Mouse (Mus musculus): ENCODE data around the gene Gm49320. TPM values are rescaled to one million over a fixed set of nuclear protein-coding genes. Genes with fewer than 3 reads are reported as not detected.

Gm49320 gene
- total and polyA plus RNA-seq, 3 experiments, result 2.0 TPM; not detected in 2

- H3K4me1 ChIP-seq (ENCODE audit: control insufficient read depth in 1 of 2, insufficient read depth in 2 of 2, low read length in 2 of 2), result no peaks in the 10 kb centered on the region
- no peak for DNase-seq (ENCODE audit: low read depth, low spot score)
- no peaks in the 10 kb centered on the region for H3K36me3 ChIP-seq (ENCODE audit: control insufficient read depth in 1 of 2, insufficient read depth in 2 of 2, low read length in 2 of 2)
- H3K4me3 ChIP-seq (ENCODE audit: control insufficient read depth in 1 of 2, insufficient read depth in 1 of 2, low read depth in 2 of 2, low read length in 2 of 2), result no peak overlapping the region
- H3K27me3 ChIP-seq (ENCODE audit: control insufficient read depth in 1 of 2, insufficient read depth in 2 of 2, low read length in 2 of 2), result no peaks in the 10 kb centered on the region
- H3K9me3 ChIP-seq (replicated peaks; ENCODE audit: insufficient read depth, low read length), result no peaks in the 10 kb centered on the region
- no peak for TF ChIP-seq RCOR1 (IDR thresholded peaks at IDR 0.05; ENCODE audit: low read depth, low read length)
- no peak for TF ChIP-seq MAX (IDR thresholded peaks at IDR 0.05; ENCODE audit: low read length)
- no peak for TF ChIP-seq MAZ (IDR thresholded peaks at IDR 0.05; ENCODE audit: low read depth, low read length)
- no peak for TF ChIP-seq ZC3H11A (IDR thresholded peaks at IDR 0.05; ENCODE audit: low read depth, low read length)
- no peaks in the 10 kb centered on the region for H3K79me2 ChIP-seq (ENCODE audit: control insufficient read depth, insufficient read depth, low read length, poor library complexity)
- H3K9ac ChIP-seq (ENCODE audit: control insufficient read depth, low read depth, low read length, poor library complexity, severe bottlenecking), result no peak overlapping the region
- H3K27ac ChIP-seq (ENCODE audit: control insufficient read depth, low read depth, low read length), result no peak overlapping the region
Measured at GRCm38 (mm10) chr8:4207016-4207350, 31.7 kb upstream of the Gm49320 start.

- Histone ChIP-seq H3K27me3 (ENCODE audit: control insufficient read depth in 1 of 2, insufficient read depth in 2 of 2, low read length in 2 of 2) (no peaks in the 10 kb centered on the region), H3K9me3 (replicated peaks; ENCODE audit: insufficient read depth, low read length) (no peaks in the 10 kb centered on the region), H3K4me3 (ENCODE audit: control insufficient read depth in 1 of 2, insufficient read depth in 1 of 2, low read depth in 2 of 2, low read length in 2 of 2) (no peak overlapping the region), H3K27ac (ENCODE audit: control insufficient read depth, low read depth, low read length) (no peak overlapping the region), H3K4me1 (ENCODE audit: control insufficient read depth in 1 of 2, insufficient read depth in 2 of 2, low read length in 2 of 2) (peaks cover 2 to 15% of the 10 kb centered on the region in 2 experiments; a peak in 3 of 4 replicates), H3K9ac (ENCODE audit: control insufficient read depth, low read depth, low read length, poor library complexity, severe bottlenecking) (no peak overlapping the region), H3K79me2 (ENCODE audit: control insufficient read depth, insufficient read depth, low read length, poor library complexity) (no peaks in the 10 kb centered on the region), H3K36me3 (ENCODE audit: control insufficient read depth in 1 of 2, insufficient read depth in 2 of 2, low read length in 2 of 2) (no peaks in the 10 kb centered on the region; a peak in 1 of 4 replicates)
- peak; percentile 41 for DNase-seq (ENCODE audit: low read depth, low spot score)
- TF ChIP-seq GABPA (IDR thresholded peaks at IDR 0.05; ENCODE audit: low read depth, low read length) (no peak), CTCF (IDR thresholded peaks at IDR 0.05 in 2 of 3, conservative IDR thresholded peaks at IDR 0.05 in 1 of 3; ENCODE audit: control insufficient read depth in 1 of 3, insufficient read depth in 1 of 3, low read depth in 2 of 3, low read length in 3 of 3, poor library complexity in 1 of 3, severe bottlenecking in 1 of 3) (peak in 2 of 3 experiments; percentile 7 to 30; a peak in 2 of 6 replicates), E2F4 (IDR thresholded peaks at IDR 0.05; ENCODE audit: borderline replicate concordance, low read depth, low read length) (no peak), MEF2A (IDR thresholded peaks at IDR 0.05; ENCODE audit: extremely low read depth, insufficient replicate concordance, low read depth, low read length, poor library complexity, severe bottlenecking) (no peak), RAD21 (IDR thresholded peaks at IDR 0.05; ENCODE audit: low read depth, low read length) (peak; percentile 3; the same call in 1 of the 2 replicates), TBP (IDR thresholded peaks at IDR 0.05; ENCODE audit: low read depth, low read length) (no peak), CHD1 (IDR thresholded peaks at IDR 0.05; ENCODE audit: low read depth, low read length) (no peak), SMC3 (IDR thresholded peaks at IDR 0.05; ENCODE audit: low read depth, low read length) (peak; percentile 35)
Measured at GRCm38 (mm10) chr8:4211097-4211496, 27.6 kb upstream of the Gm49320 start.

GRCm38 (mm10) chr8:4212809-4213209 lies 25.9 kb upstream of the Gm49320 start:
- H3K79me2 ChIP-seq (ENCODE audit: control insufficient read depth, insufficient read depth, low read length, poor library complexity), result no peaks in the 10 kb centered on the region
- DNase-seq (ENCODE audit: low read depth, low spot score), result peak; percentile 46
- TF ChIP-seq SIN3A (IDR thresholded peaks at IDR 0.05; ENCODE audit: low read length) (no peak), ELF1 (IDR thresholded peaks at IDR 0.05; ENCODE audit: low read depth, low read length) (no peak), NELFE (IDR thresholded peaks at IDR 0.05; ENCODE audit: low read depth, low read length) (no peak), MAZ (IDR thresholded peaks at IDR 0.05; ENCODE audit: low read depth, low read length) (no peak), ETS1 (IDR thresholded peaks at IDR 0.05; ENCODE audit: low read depth, low read length) (no peak), ZMIZ1 (IDR thresholded peaks at IDR 0.05; ENCODE audit: low read depth, low read length) (no peak), UBTF (IDR thresholded peaks at IDR 0.05; ENCODE audit: borderline replicate concordance, insufficient read depth, low read depth, low read length) (no peak), E2F4 (IDR thresholded peaks at IDR 0.05; ENCODE audit: borderline replicate concordance, low read depth, low read length) (no peak), CTCF (IDR thresholded peaks at IDR 0.05 in 2 of 3, conservative IDR thresholded peaks at IDR 0.05 in 1 of 3; ENCODE audit: control insufficient read depth in 1 of 3, insufficient read depth in 1 of 3, low read depth in 2 of 3, low read length in 3 of 3, poor library complexity in 1 of 3, severe bottlenecking in 1 of 3) (no peak), BHLHE40 (IDR thresholded peaks at IDR 0.05; ENCODE audit: borderline replicate concordance, low read depth, low read length) (no peak), MXI1 (IDR thresholded peaks at IDR 0.05; ENCODE audit: low read depth, low read length) (no peak), GATA1 (IDR thresholded peaks at IDR 0.05; ENCODE audit: low read depth, low read length) (no peak)
- no peak overlapping the region for H3K27ac ChIP-seq (ENCODE audit: control insufficient read depth, low read depth, low read length)
- H3K27me3 ChIP-seq (ENCODE audit: control insufficient read depth in 1 of 2, insufficient read depth in 2 of 2, low read length in 2 of 2), result no peaks in the 10 kb centered on the region
- no peaks in the 10 kb centered on the region for H3K9me3 ChIP-seq (replicated peaks; ENCODE audit: insufficient read depth, low read length)
- no peaks in the 10 kb centered on the region; a peak in 1 of 4 replicates for H3K36me3 ChIP-seq (ENCODE audit: control insufficient read depth in 1 of 2, insufficient read depth in 2 of 2, low read length in 2 of 2)
- peak overlapping the region; percentile 45 for H3K9ac ChIP-seq (ENCODE audit: control insufficient read depth, low read depth, low read length, poor library complexity, severe bottlenecking)
- peak overlapping the region; percentile 60 to 88 for H3K4me3 ChIP-seq (ENCODE audit: control insufficient read depth in 1 of 2, insufficient read depth in 1 of 2, low read depth in 2 of 2, low read length in 2 of 2)
- H3K4me1 ChIP-seq (ENCODE audit: control insufficient read depth in 1 of 2, insufficient read depth in 2 of 2, low read length in 2 of 2), result peaks cover 2 to 15% of the 10 kb centered on the region in 2 experiments; a peak in 3 of 4 replicates
